Mouse (Mus musculus) hindbrain, embryonic 12.5 days (tissue): ENCODE measurements around the gene Ddb1. TPM values are rescaled to one million over a fixed set of nuclear protein-coding genes. Genes with fewer than 3 reads are reported as not detected.
A peak's percentile ranks its signal among the peaks of the same experiment; 100 is the strongest.

Experiments
- ATAC-seq: fragments of 200-750 bp; cut with Nextera tagmentation; 2 replicates; pipeline ENCODE4 v1.8.0; 2017; ENCODE audit warnings: moderate TSS enrichment; ENCODE audit not compliant: low FRiP score
- H3K27ac ChIP-seq: fragments of 300-500 bp; sonication (generic); 2 replicates; pipeline ENCODE4 v1.5.1; 2016; ENCODE audit warnings: mild to moderate bottlenecking
- H3K27me3 ChIP-seq: fragments of 300-500 bp; sonication (generic); 2 replicates; pipeline ENCODE4 v1.6.1; 2016; ENCODE audit warnings: mild to moderate bottlenecking
- H3K36me3 ChIP-seq: fragments of 300-500 bp; sonication (generic); 2 replicates; pipeline ENCODE4 v1.6.1; 2016; ENCODE audit warnings: mild to moderate bottlenecking
- H3K4me1 ChIP-seq: fragments of 300-500 bp; sonication (generic); 2 replicates; pipeline ENCODE4 v1.6.1; 2016
- H3K4me2 ChIP-seq: fragments of 300-500 bp; sonication (generic); replicated peaks from 2 replicates; pipeline ENCODE4 v1.6.1; 2016; ENCODE audit warnings: mild to moderate bottlenecking
- H3K4me3 ChIP-seq: fragments of 300-500 bp; sonication (generic); 2 replicates; pipeline ENCODE4 v1.5.1; 2016; ENCODE audit warnings: mild to moderate bottlenecking
- H3K9ac ChIP-seq: fragments of 300-500 bp; sonication (generic); 2 replicates; pipeline ENCODE4 v1.6.1; 2016; ENCODE audit warnings: mild to moderate bottlenecking, moderate library complexity
- H3K9me3 ChIP-seq: fragments of 300-500 bp; sonication (generic); replicated peaks from 2 replicates; pipeline ENCODE4 v1.6.1; 2016; ENCODE audit warnings: mild to moderate bottlenecking
- WGBS: fragments of 180-500 bp; shearing (Covaris S2); methylation state at CpG from one replicate; pipeline ENCODE4 v1.1.7; 2016; 5-methylcytosine and 5-hydroxymethylcytosine counted together
- polyA plus RNA-seq: library from polyadenylated mRNA; unstranded; fragments of >200 nt; fragmentation: Nextera tagmentation; extraction: Ambion mirVana; gene quantifications from 2 replicates; pipeline ENCODE4 v1.2.1, GENCODE M21; 2016

Gene Ddb1
- polyA plus RNA-seq, 1 experiment from 2014 or later, result 396 TPM

DNA sequence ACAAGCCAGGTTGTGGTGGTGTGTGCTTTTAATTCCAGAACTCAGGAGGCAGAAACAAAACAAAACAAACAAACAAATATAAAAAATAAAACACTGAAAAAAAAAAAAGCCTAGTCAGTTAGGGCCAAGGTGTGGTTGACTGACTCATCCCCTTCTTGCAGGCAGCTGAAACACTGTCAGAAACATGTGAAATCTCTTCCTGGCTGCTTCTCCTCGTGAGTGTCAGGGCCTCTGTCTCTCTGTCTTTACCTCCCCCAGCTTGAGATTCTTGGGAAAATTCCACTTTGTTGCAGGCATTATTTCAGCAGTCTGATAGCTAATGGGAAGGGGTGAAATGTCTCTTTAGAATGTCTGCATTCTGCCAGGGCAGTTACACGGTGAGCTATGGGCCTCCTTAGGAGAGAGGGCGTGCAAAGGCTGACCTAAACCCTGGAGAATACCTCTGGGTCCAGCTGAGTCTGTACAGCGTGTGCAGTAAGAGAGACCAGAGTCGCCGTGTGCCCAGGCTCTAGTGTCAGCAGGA lies 2.8 kb upstream of the Ddb1 start:
- no peaks in the 10 kb centered on the region for H3K9me3 ChIP-seq
- H3K4me2 ChIP-seq, result peak overlapping the region; percentile 54
- H3K27ac ChIP-seq, result peak overlapping the region; percentile 94
- no peaks in the 10 kb centered on the region for H3K27me3 ChIP-seq
- H3K4me1 ChIP-seq, result peaks cover 26% of the 10 kb centered on the region
- H3K36me3 ChIP-seq, result peaks cover 3% of the 10 kb centered on the region; the same call in 1 of the 2 replicates
- H3K4me3 ChIP-seq, result peak overlapping the region; percentile 32
- H3K9ac ChIP-seq, result peak overlapping the region; percentile 78
- peak; percentile 55 for ATAC-seq
- 3% methylated on average over 6 of the region's 6 CpGs for WGBS

GRCm38 (mm10) chr19:10602787-10603186 lies 2.3 kb upstream of the Ddb1 start:
- H3K4me1 ChIP-seq, result peaks cover 26% of the 10 kb centered on the region
- H3K36me3 ChIP-seq, result peaks cover 8% of the 10 kb centered on the region
- H3K4me3 ChIP-seq, result peak overlapping the region; percentile 32
- peak; percentile 72 for ATAC-seq
- no peaks in the 10 kb centered on the region for H3K9me3 ChIP-seq
- no peaks in the 10 kb centered on the region for H3K27me3 ChIP-seq
- H3K9ac ChIP-seq, result peak overlapping the region; percentile 78
- H3K27ac ChIP-seq, result peak overlapping the region; percentile 94
- H3K4me2 ChIP-seq, result peak overlapping the region; percentile 54
- WGBS, result 1% methylated on average over 9 of the region's 9 CpGs

DNA sequence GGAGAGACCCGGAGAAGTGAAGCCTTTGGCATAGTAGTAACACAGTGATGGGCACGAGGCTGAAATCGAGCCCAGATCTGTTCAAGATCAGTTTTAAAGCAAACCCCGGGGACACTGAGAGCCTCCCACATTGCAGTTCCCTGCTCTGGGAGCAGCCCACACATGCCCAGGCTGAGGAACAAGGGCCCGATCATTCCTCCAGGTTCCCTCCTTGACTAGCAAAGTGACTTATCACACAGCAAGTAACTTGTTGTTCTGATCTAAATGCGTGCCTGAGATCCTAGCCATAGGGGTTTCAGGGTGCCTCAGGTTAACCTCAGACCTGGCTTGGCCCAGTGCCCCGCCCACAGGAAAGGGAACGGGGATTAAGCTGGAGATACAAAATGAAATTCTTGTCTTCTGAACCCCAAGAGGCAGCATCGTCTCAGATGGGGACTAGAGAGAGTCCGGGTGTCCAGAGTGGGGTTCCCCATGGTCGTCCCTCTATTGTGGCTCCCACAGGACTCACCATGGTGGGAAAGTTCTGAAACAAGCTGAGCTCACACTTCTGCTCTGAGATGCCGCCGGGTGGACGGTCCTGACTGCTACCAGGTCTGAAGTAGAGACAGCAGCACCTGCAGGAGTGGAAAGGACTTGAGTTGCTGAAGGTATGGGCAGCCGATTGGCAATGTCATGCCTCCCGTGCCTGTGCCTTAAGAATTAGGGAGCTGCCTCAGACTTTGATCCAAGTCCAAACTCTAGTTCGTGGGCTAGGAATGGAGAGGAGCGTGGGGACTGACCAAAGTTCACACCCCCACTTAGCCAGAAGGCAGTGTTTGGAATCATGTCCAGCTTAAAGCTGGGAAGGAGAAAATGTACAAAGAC lies 1.2 kb upstream of the Ddb1 start:
- Histone ChIP-seq H3K4me3 (no peak overlapping the region), H3K9me3 (no peaks in the 10 kb centered on the region), H3K36me3 (peaks cover 16% of the 10 kb centered on the region), H3K4me1 (peaks cover 30% of the 10 kb centered on the region), H3K27me3 (no peaks in the 10 kb centered on the region), H3K27ac (no peak overlapping the region; the same call in 1 of the 2 replicates), H3K9ac (peak overlapping the region; percentile 90), H3K4me2 (peak overlapping the region; percentile 62; the same call in 1 of the 2 replicates)
- WGBS, result 85% methylated on average over 18 of the region's 18 CpGs
- ATAC-seq, result no peak

DNA sequence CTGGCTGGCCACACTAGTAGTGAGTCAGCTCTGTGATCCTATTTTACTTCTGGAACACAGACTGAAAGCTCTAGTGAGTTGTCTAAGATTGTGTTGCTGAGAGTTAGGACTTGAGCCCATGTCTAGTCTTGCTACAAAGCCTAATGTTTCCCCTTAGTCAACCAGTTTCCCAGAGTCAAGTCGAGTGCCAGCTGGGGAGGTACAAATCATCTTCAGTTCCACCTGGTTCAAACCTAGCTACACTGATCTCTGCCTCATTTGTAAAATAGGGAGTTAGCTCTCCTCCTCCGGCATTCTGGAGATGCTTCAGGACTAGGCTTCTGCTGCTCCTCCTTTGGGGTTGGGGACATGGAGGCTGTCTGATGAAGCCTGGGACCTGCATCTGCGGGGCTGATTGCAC lies 593 bp upstream of the Ddb1 start:
- 63% methylated on average over 3 of the region's 3 CpGs for WGBS
- peaks cover 22% of the 10 kb centered on the region for H3K36me3 ChIP-seq
- peak overlapping the region; percentile 94 for H3K27ac ChIP-seq
- H3K4me1 ChIP-seq, result peaks cover 30% of the 10 kb centered on the region
- H3K4me3 ChIP-seq, result peak overlapping the region; percentile 86
- no peak for ATAC-seq
- peak overlapping the region; percentile 62 for H3K4me2 ChIP-seq
- H3K9me3 ChIP-seq, result no peaks in the 10 kb centered on the region
- no peaks in the 10 kb centered on the region for H3K27me3 ChIP-seq
- H3K9ac ChIP-seq, result peak overlapping the region; percentile 90

DNA sequence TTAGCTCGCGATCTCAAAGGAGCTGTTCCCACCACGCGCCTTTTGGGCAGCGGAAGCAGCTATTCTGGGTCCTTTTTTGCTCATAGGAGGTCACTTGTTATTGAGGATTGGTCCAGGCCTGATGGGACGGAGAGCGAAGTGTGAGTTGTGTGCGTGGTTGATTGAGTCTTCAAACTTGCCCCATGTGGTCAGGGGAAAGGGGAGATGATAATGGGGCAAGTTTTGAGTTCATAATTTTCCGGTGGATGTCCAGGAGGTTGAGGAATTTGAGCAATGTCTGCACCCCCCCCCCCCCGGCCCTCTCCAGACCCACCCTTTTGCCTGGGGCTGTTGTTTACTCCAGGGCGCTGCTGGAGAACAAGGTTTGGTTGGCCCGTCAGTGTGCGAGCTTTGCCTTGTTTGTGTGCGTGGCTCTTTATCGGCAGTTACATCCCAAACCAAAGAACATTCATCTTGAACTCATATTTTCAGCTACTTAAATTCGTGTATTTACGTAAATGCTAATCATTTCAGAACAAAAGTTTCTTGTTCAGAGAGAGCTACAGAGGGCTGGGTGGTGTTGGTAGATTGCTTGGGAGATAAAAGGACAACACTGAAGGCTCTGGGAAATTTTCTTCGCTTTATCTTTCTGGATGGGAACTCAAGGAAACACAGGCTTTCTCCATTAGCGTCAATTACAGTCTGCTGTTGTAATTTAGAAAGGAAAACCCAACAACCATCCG lies 935 bp downstream of the Ddb1 start:
- 7% methylated on average over 20 of the region's 20 CpGs for WGBS
- Histone ChIP-seq H3K4me1 (peaks cover 30% of the 10 kb centered on the region), H3K4me2 (peak overlapping the region; percentile 62), H3K9ac (peak overlapping the region; percentile 90), H3K4me3 (peak overlapping the region; percentile 86), H3K27me3 (no peaks in the 10 kb centered on the region), H3K36me3 (peaks cover 37% of the 10 kb centered on the region), H3K27ac (peak overlapping the region; percentile 88), H3K9me3 (no peaks in the 10 kb centered on the region)
- ATAC-seq, result peak; percentile 6; the same call in 1 of the 2 replicates

GRCm38 (mm10) chr19:10608573-10609240 lies 3.6 kb downstream of the Ddb1 start:
- no peaks in the 10 kb centered on the region for H3K9me3 ChIP-seq
- H3K4me1 ChIP-seq, result peaks cover 20% of the 10 kb centered on the region
- no peak overlapping the region for H3K4me2 ChIP-seq
- no peak overlapping the region for H3K27ac ChIP-seq
- no peak for ATAC-seq
- H3K27me3 ChIP-seq, result no peaks in the 10 kb centered on the region
- no peak overlapping the region for H3K4me3 ChIP-seq
- 95% methylated on average over 5 of the region's 5 CpGs for WGBS
- peaks cover 64% of the 10 kb centered on the region for H3K36me3 ChIP-seq
- H3K9ac ChIP-seq, result no peak overlapping the region

GRCm38 (mm10) chr19:10634106-10634871 lies 29.2 kb downstream of the Ddb1 start, which contains the start of gene Vwce:
Gene Vwce, plus strand, starts transcription at chr19:10634213.
- peaks cover 14% of the 10 kb centered on the region for H3K4me1 ChIP-seq
- H3K27me3 ChIP-seq, result peaks cover 10% of the 10 kb centered on the region; the same call in 1 of the 2 replicates
- ATAC-seq, result peak; percentile 87
- H3K9me3 ChIP-seq, result no peaks in the 10 kb centered on the region
- H3K36me3 ChIP-seq, result peaks cover 21% of the 10 kb centered on the region
- peak within 1 kb of the TSS; percentile 60 for H3K9ac ChIP-seq
- no peak within 1 kb of the TSS for H3K27ac ChIP-seq
- peak within 1 kb of the TSS; percentile 84 for H3K4me2 ChIP-seq
- 1% methylated on average over 32 of the region's 32 CpGs for WGBS
- H3K4me3 ChIP-seq, result peak within 1 kb of the TSS; percentile 37

DNA sequence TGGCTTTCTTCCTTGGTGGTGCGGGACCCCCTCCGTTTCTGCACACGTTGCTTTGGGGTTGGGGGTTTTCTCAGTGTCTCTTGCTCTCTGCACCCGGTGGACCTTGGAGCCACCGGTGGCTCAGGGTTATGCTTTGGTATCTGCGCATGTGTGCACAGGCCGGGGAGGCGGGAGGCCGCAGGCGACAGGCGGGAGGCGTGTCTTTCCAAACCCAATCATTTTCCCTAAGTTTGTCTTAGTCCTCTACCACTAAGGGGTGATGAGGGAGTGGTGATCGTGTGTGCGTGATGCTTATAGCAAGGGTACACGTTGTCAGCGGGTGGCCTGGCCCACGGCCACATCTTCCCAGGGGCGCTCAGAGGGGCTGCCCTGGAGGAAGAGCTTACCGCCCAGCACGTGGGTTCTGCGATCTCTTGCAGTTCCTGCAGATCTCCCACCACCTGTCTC lies 29.8 kb downstream of the Ddb1 start:
- H3K4me1 ChIP-seq, result peaks cover 14% of the 10 kb centered on the region
- ATAC-seq, result peak; percentile 79
- peak overlapping the region; percentile 60 for H3K9ac ChIP-seq
- peaks cover 15% of the 10 kb centered on the region for H3K36me3 ChIP-seq
- H3K4me2 ChIP-seq, result peak overlapping the region; percentile 84
- H3K27me3 ChIP-seq, result peaks cover 10% of the 10 kb centered on the region; the same call in 1 of the 2 replicates
- no peak overlapping the region for H3K27ac ChIP-seq
- WGBS, result 3% methylated on average over 21 of the region's 21 CpGs
- no peaks in the 10 kb centered on the region for H3K9me3 ChIP-seq
- peak overlapping the region; percentile 37 for H3K4me3 ChIP-seq

DNA sequence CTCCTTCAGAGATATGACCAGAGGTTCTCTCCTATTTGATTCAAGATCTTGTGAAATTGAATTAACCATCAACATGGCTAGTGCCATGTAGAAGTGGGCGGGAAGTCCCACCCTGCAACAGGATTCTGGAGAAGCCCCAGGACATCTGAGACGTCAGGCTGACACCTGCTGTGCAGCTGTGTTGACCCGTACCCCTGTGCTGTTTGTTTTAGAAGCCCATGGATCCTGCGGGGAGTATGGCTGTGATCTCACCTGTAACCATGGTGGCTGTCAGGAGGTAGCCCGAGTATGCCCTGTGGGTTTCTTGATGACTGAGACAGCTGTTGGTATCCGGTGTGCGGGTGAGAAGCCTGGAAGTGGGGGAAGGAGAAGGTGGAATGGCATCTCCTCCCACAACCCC lies 32.7 kb downstream of the Ddb1 start:
- no peak for ATAC-seq
- no peak overlapping the region for H3K4me2 ChIP-seq
- peaks cover 10% of the 10 kb centered on the region; the same call in 1 of the 2 replicates for H3K27me3 ChIP-seq
- H3K4me3 ChIP-seq, result no peak overlapping the region
- H3K27ac ChIP-seq, result no peak overlapping the region
- peaks cover 16% of the 10 kb centered on the region for H3K4me1 ChIP-seq
- no peak overlapping the region for H3K9ac ChIP-seq
- WGBS, result 62% methylated on average over 7 of the region's 7 CpGs
- H3K9me3 ChIP-seq, result no peaks in the 10 kb centered on the region
- no peaks in the 10 kb centered on the region for H3K36me3 ChIP-seq

DNA sequence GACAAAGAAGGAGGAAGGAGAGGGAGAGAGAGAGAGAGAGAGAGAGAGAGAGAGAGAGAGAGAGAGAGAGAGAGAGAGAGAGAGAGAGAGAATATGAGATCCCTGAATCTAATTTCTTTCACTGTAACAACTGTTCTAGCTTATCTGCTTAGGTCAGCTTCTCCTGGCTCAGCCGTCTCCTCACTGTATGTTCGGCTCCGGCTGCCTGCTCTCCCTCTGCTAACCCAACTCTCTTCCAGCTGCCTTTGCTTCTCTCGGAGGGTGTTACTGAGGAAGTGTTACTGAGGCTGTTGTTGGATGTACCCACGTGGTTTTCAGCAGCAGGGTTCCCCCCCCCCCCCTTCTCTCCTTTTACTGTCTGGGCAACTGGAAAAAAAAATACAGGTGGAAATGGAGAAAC lies 35.0 kb downstream of the Ddb1 start:
- Histone ChIP-seq H3K9ac (no peak overlapping the region), H3K4me2 (no peak overlapping the region), H3K27me3 (peaks cover 9% of the 10 kb centered on the region; the same call in 1 of the 2 replicates), H3K4me1 (peaks cover 5% of the 10 kb centered on the region), H3K9me3 (no peaks in the 10 kb centered on the region), H3K27ac (no peak overlapping the region), H3K36me3 (no peaks in the 10 kb centered on the region), H3K4me3 (no peak overlapping the region)
- ATAC-seq, result no peak
- WGBS, result 11% methylated on average over 5 of the region's 5 CpGs
